Mouse (Mus musculus): ENCODE measurements around the gene Rnf141.
A peak's percentile ranks its signal among the peaks of the same experiment; 100 is the strongest.

Gene Rnf141

GRCm38 (mm10) chr7:110823593-110823992 lies 20.7 kb downstream of the Rnf141 start:
- H3K36me3 ChIP-seq (ENCODE audit: insufficient read depth, low read length): peaks cover 53% of the 10 kb centered on the region
- H3K4me1 ChIP-seq (replicated peaks; ENCODE audit: low read depth, low read length): no peaks in the 10 kb centered on the region
- no peaks in the 10 kb centered on the region for H3K27me3 ChIP-seq (ENCODE audit: insufficient read depth, low read length)
- TF ChIP-seq NANOG (IDR thresholded peaks at IDR 0.05; ENCODE audit: borderline replicate concordance, low read length) (no peak), CTCF (conservative IDR thresholded peaks at IDR 0.05; ENCODE audit: low read length) (no peak), POU5F1 (IDR thresholded peaks at IDR 0.05; ENCODE audit: borderline replicate concordance, low read length) (no peak)
- H3K4me3 ChIP-seq (replicated peaks; ENCODE audit: low read length): no peak overlapping the region
- H3K9me3 ChIP-seq (ENCODE audit: low read length): no peaks in the 10 kb centered on the region

- Histone ChIP-seq H3K4me1 (replicated peaks; ENCODE audit: low read depth, low read length) (no peaks in the 10 kb centered on the region), H3K4me3 (replicated peaks; ENCODE audit: low read length) (no peak overlapping the region), H3K9me3 (ENCODE audit: low read length) (no peaks in the 10 kb centered on the region), H3K36me3 (ENCODE audit: insufficient read depth, low read length) (peaks cover 54% of the 10 kb centered on the region), H3K27me3 (ENCODE audit: insufficient read depth, low read length) (no peaks in the 10 kb centered on the region)
- TF ChIP-seq CTCF (conservative IDR thresholded peaks at IDR 0.05; ENCODE audit: low read length): no peak
- no peak for TF ChIP-seq NANOG (IDR thresholded peaks at IDR 0.05; ENCODE audit: borderline replicate concordance, low read length)
- no peak for TF ChIP-seq POU5F1 (IDR thresholded peaks at IDR 0.05; ENCODE audit: borderline replicate concordance, low read length)
These were observed 21.2 kb downstream of the Rnf141 start for GRCm38 (mm10) chr7:110823076-110823475.

GRCm38 (mm10) chr7:110822055-110822454 lies 22.2 kb downstream of the Rnf141 start:
- no peaks in the 10 kb centered on the region for H3K4me1 ChIP-seq (replicated peaks; ENCODE audit: low read depth, low read length)
- TF ChIP-seq CTCF (conservative IDR thresholded peaks at IDR 0.05; ENCODE audit: low read length) (no peak), NANOG (IDR thresholded peaks at IDR 0.05; ENCODE audit: borderline replicate concordance, low read length) (no peak), POU5F1 (IDR thresholded peaks at IDR 0.05; ENCODE audit: borderline replicate concordance, low read length) (no peak)
- H3K36me3 ChIP-seq (ENCODE audit: insufficient read depth, low read length): peaks cover 56% of the 10 kb centered on the region
- no peaks in the 10 kb centered on the region for H3K9me3 ChIP-seq (ENCODE audit: low read length)
- H3K4me3 ChIP-seq (replicated peaks; ENCODE audit: low read length): no peak overlapping the region
- H3K27me3 ChIP-seq (ENCODE audit: insufficient read depth, low read length): no peaks in the 10 kb centered on the region

GRCm38 (mm10) chr7:110821653-110822052 lies 22.6 kb downstream of the Rnf141 start:
- H3K36me3 ChIP-seq (ENCODE audit: insufficient read depth, low read length): peaks cover 60% of the 10 kb centered on the region
- no peaks in the 10 kb centered on the region for H3K4me1 ChIP-seq (replicated peaks; ENCODE audit: low read depth, low read length)
- no peaks in the 10 kb centered on the region for H3K9me3 ChIP-seq (ENCODE audit: low read length)
- H3K4me3 ChIP-seq (replicated peaks; ENCODE audit: low read length): no peak overlapping the region
- TF ChIP-seq CTCF (conservative IDR thresholded peaks at IDR 0.05; ENCODE audit: low read length): no peak
- TF ChIP-seq NANOG (IDR thresholded peaks at IDR 0.05; ENCODE audit: borderline replicate concordance, low read length): no peak
- H3K27me3 ChIP-seq (ENCODE audit: insufficient read depth, low read length): no peaks in the 10 kb centered on the region

GRCm38 (mm10) chr7:110821068-110821467 lies 23.2 kb downstream of the Rnf141 start:
- no peak for TF ChIP-seq CTCF (conservative IDR thresholded peaks at IDR 0.05; ENCODE audit: low read length)
- TF ChIP-seq NANOG (IDR thresholded peaks at IDR 0.05; ENCODE audit: borderline replicate concordance, low read length): no peak
- no peak for TF ChIP-seq POU5F1 (IDR thresholded peaks at IDR 0.05; ENCODE audit: borderline replicate concordance, low read length)
- no peaks in the 10 kb centered on the region for H3K27me3 ChIP-seq (ENCODE audit: insufficient read depth, low read length)
- peaks cover 60% of the 10 kb centered on the region for H3K36me3 ChIP-seq (ENCODE audit: insufficient read depth, low read length)
- H3K4me3 ChIP-seq (replicated peaks; ENCODE audit: low read length): no peak overlapping the region
- no peaks in the 10 kb centered on the region for H3K9me3 ChIP-seq (ENCODE audit: low read length)
- H3K4me1 ChIP-seq (replicated peaks; ENCODE audit: low read depth, low read length): no peaks in the 10 kb centered on the region

GRCm38 (mm10) chr7:110818787-110819350 lies 25.4 kb downstream of the Rnf141 start:
- Histone ChIP-seq H3K4me1 (replicated peaks; ENCODE audit: low read depth, low read length) (no peaks in the 10 kb centered on the region), H3K36me3 (ENCODE audit: insufficient read depth, low read length) (peaks cover 55% of the 10 kb centered on the region), H3K9me3 (ENCODE audit: low read length) (no peaks in the 10 kb centered on the region), H3K27me3 (ENCODE audit: insufficient read depth, low read length) (no peaks in the 10 kb centered on the region), H3K4me3 (replicated peaks; ENCODE audit: low read length) (no peak overlapping the region)
- TF ChIP-seq POU5F1 (IDR thresholded peaks at IDR 0.05; ENCODE audit: borderline replicate concordance, low read length) (no peak), CTCF (conservative IDR thresholded peaks at IDR 0.05; ENCODE audit: low read length) (no peak), NANOG (IDR thresholded peaks at IDR 0.05; ENCODE audit: borderline replicate concordance, low read length) (no peak)

- TF ChIP-seq CTCF (conservative IDR thresholded peaks at IDR 0.05; ENCODE audit: low read length) (no peak), NANOG (IDR thresholded peaks at IDR 0.05; ENCODE audit: borderline replicate concordance, low read length) (no peak)
- no peaks in the 10 kb centered on the region for H3K27me3 ChIP-seq (ENCODE audit: insufficient read depth, low read length)
These were observed 26.1 kb downstream of the Rnf141 start for GRCm38 (mm10) chr7:110818206-110818605.

GRCm38 (mm10) chr7:110816037-110816436 lies 28.2 kb downstream of the Rnf141 start:
- peaks cover 45% of the 10 kb centered on the region for H3K36me3 ChIP-seq (ENCODE audit: insufficient read depth, low read length)

More at GRCm38 (mm10) chr7:110818206-110818605, 26.1 kb downstream of the Rnf141 start:
- Histone ChIP-seq H3K4me3 (replicated peaks; ENCODE audit: low read length) (no peak overlapping the region), H3K9me3 (ENCODE audit: low read length) (no peaks in the 10 kb centered on the region), H3K4me1 (replicated peaks; ENCODE audit: low read depth, low read length) (no peaks in the 10 kb centered on the region), H3K36me3 (ENCODE audit: insufficient read depth, low read length) (peaks cover 50% of the 10 kb centered on the region)

GRCm38 (mm10) chr7:110813983-110814382 lies 30.3 kb downstream of the Rnf141 start:
- TF ChIP-seq NANOG (IDR thresholded peaks at IDR 0.05; ENCODE audit: borderline replicate concordance, low read length) (no peak), CTCF (conservative IDR thresholded peaks at IDR 0.05; ENCODE audit: low read length) (no peak), POU5F1 (IDR thresholded peaks at IDR 0.05; ENCODE audit: borderline replicate concordance, low read length) (no peak)
- Histone ChIP-seq H3K4me3 (replicated peaks; ENCODE audit: low read length) (no peak overlapping the region), H3K36me3 (ENCODE audit: insufficient read depth, low read length) (peaks cover 46% of the 10 kb centered on the region), H3K4me1 (replicated peaks; ENCODE audit: low read depth, low read length) (peaks cover 11% of the 10 kb centered on the region; the same call in 1 of the 2 replicates), H3K9me3 (ENCODE audit: low read length) (no peaks in the 10 kb centered on the region), H3K27me3 (ENCODE audit: insufficient read depth, low read length) (no peaks in the 10 kb centered on the region)

More at GRCm38 (mm10) chr7:110816037-110816436, 28.2 kb downstream of the Rnf141 start:
- H3K4me3 ChIP-seq (replicated peaks; ENCODE audit: low read length): no peak overlapping the region
- H3K27me3 ChIP-seq (ENCODE audit: insufficient read depth, low read length): no peaks in the 10 kb centered on the region
- H3K9me3 ChIP-seq (ENCODE audit: low read length): no peaks in the 10 kb centered on the region
- TF ChIP-seq CTCF (conservative IDR thresholded peaks at IDR 0.05; ENCODE audit: low read length) (peak; percentile 56), POU5F1 (IDR thresholded peaks at IDR 0.05; ENCODE audit: borderline replicate concordance, low read length) (no peak)
- no peaks in the 10 kb centered on the region for H3K4me1 ChIP-seq (replicated peaks; ENCODE audit: low read depth, low read length)
